Mouse (Mus musculus) midbrain, embryonic 11.5 days (tissue): Measurements from ENCODE around the gene Pxdn. TPM values are rescaled to one million over a fixed set of nuclear protein-coding genes. Genes with fewer than 3 reads are reported as not detected.

Experiments
- ATAC-seq: fragments of 200-750 bp; cut with Nextera tagmentation; 2 replicates; pipeline ENCODE4 v1.8.0; 2017; ENCODE audit warnings: moderate TSS enrichment, moderate library complexity; ENCODE audit not compliant: low FRiP score
- DNase-seq: peaks from one replicate; pipeline ENCODE4 v3.0.0; 2015; ENCODE audit warnings: low spot score; ENCODE audit errors: missing footprints
- H3K27ac ChIP-seq: fragments of 300-500 bp; sonication (generic); 2 replicates; pipeline ENCODE4 v1.5.1; 2014; ENCODE audit warnings: low read depth, low read length
- H3K27me3 ChIP-seq: fragments of 300-500 bp; sonication (generic); 2 replicates; pipeline ENCODE4 v1.6.1; 2014; ENCODE audit warnings: mild to moderate bottlenecking, low read length, moderate library complexity, mixed read lengths; ENCODE audit not compliant: control insufficient read depth, insufficient read depth
- H3K36me3 ChIP-seq: fragments of 300-500 bp; sonication (generic); 2 replicates; pipeline ENCODE4 v1.6.1; 2014; ENCODE audit warnings: mild to moderate bottlenecking, low read length, moderate library complexity, mixed read lengths; ENCODE audit not compliant: control insufficient read depth, insufficient read depth
- H3K4me1 ChIP-seq: fragments of 300-500 bp; sonication (generic); 2 replicates; pipeline ENCODE4 v1.6.1; 2014; ENCODE audit warnings: low read length; ENCODE audit not compliant: control insufficient read depth, insufficient read depth
- H3K4me2 ChIP-seq: fragments of 300-500 bp; sonication (generic); 2 replicates; pipeline ENCODE4 v1.6.1; 2014; ENCODE audit warnings: mild to moderate bottlenecking, moderate library complexity
- H3K4me3 ChIP-seq: fragments of 300-500 bp; sonication (generic); 2 replicates; pipeline ENCODE4 v1.5.1; 2014; ENCODE audit warnings: low read depth, low read length
- H3K9ac ChIP-seq: fragments of 300-500 bp; sonication (generic); 2 replicates; pipeline ENCODE4 v1.6.1; 2014; ENCODE audit warnings: low read length
- H3K9me3 ChIP-seq: fragments of 300-500 bp; sonication (generic); 2 replicates; pipeline ENCODE4 v1.6.1; 2016; ENCODE audit warnings: low read length; ENCODE audit not compliant: control insufficient read depth
- WGBS: fragments of 180-500 bp; shearing (Covaris S2); extraction: QIAGEN DNeasy Blood & Tissue Kit; methylation state at CpG from one replicate; pipeline ENCODE4 v1.1.7; 2014; 5-methylcytosine and 5-hydroxymethylcytosine counted together
- polyA plus RNA-seq: library from polyadenylated mRNA; unstranded; fragments of >200 nt; fragmentation: Nextera tagmentation; extraction: Ambion mirVana; gene quantifications from 2 replicates; pipeline ENCODE4 v1.2.1, GENCODE M21; 2014

The Pxdn gene
- polyA plus RNA-seq, 1 experiment from 2014 or later, result 69.4 TPM

DNA sequence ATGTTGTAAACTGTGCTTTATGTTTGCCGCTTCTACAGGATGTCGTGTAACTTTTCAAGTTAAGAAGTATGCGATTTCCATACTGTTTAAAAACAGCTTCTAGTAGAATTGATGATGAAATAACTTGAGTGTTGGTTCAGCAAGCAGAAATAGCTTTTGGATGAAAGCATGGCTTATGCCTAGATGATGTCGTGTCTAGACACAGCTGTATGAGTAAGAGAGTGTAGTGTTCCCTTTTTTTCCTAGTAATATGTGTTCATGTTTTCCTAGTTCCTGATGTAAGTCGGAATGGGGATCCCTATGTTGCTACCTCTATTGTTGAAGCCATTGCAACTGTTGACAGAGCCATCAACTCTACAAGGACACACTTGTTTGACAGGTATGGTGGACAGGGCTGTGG is 61.5 kb downstream of the Pxdn start:
- H3K27me3 ChIP-seq, result no peaks in the 10 kb centered on the region
- no peak overlapping the region for H3K4me2 ChIP-seq
- no peak overlapping the region for H3K9ac ChIP-seq
- H3K4me1 ChIP-seq, result no peaks in the 10 kb centered on the region
- 92% methylated on average over 5 of the region's 5 CpGs for WGBS
- no peak overlapping the region for H3K4me3 ChIP-seq
- ATAC-seq, result no peak
- H3K27ac ChIP-seq, result no peak overlapping the region
- H3K36me3 ChIP-seq, result peaks cover 52% of the 10 kb centered on the region
- H3K9me3 ChIP-seq, result no peaks in the 10 kb centered on the region
- no peak for DNase-seq

DNA sequence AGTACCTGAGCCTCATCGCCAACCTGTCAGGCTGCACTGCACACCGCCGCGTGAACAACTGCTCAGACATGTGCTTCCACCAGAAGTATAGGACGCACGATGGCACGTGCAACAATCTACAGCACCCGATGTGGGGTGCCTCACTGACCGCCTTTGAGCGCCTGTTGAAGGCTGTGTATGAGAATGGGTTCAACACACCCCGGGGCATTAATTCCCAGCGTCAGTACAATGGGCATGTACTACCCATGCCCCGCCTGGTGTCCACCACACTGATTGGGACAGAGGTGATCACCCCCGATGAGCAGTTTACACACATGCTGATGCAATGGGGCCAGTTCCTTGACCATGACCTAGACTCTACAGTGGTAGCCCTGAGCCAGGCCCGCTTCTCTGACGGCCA is 64.5 kb downstream of the Pxdn start:
- Histone ChIP-seq H3K9me3 (no peaks in the 10 kb centered on the region), H3K4me2 (no peak overlapping the region), H3K27ac (no peak overlapping the region), H3K9ac (no peak overlapping the region), H3K4me1 (no peaks in the 10 kb centered on the region), H3K27me3 (no peaks in the 10 kb centered on the region), H3K36me3 (peaks cover 54% of the 10 kb centered on the region), H3K4me3 (no peak overlapping the region)
- ATAC-seq, result no peak
- no peak for DNase-seq
- 96% methylated on average over 16 of the region's 16 CpGs for WGBS

DNA sequence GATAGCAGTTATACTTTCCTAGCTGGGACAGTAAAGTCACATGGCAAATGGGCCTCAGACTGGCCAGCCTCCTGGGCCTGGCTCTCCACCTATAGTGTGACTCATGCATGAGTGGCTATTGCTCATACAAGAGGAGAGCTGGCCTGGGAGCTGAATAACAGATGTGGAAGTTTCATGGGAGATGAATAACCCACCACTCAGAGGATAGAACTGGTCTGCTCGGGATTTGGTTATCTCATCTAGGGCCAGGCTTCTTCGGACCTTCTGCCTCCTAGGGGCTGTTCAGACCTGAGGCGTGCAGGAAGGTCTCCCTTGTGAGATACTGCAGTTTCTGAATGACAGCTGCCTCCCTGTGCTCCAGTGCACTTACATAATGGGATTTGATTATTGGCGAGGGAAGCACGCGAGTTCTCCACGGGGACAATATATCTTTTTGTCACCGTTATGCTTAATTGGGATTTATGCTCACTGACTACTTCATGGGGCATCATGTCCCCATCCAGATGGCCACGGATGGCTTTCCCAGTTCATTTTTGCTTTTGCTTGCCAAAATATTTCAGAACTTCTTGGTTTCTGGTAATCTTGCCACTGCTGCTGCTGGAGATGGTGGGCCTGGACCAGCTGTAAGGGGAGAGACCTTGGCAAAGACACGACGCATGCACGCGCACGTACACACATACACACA is 66.4 kb downstream of the Pxdn start:
- H3K4me1 ChIP-seq, result no peaks in the 10 kb centered on the region
- no peak overlapping the region for H3K4me2 ChIP-seq
- peaks cover 52% of the 10 kb centered on the region for H3K36me3 ChIP-seq
- no peak overlapping the region for H3K4me3 ChIP-seq
- no peaks in the 10 kb centered on the region for H3K9me3 ChIP-seq
- no peaks in the 10 kb centered on the region for H3K27me3 ChIP-seq
- no peak for DNase-seq
- ATAC-seq, result peak; percentile 44; the same call in 1 of the 2 replicates
- 77% methylated on average over 14 of the region's 14 CpGs for whole genome bisulfite sequencing
- no peak overlapping the region for H3K9ac ChIP-seq
- H3K27ac ChIP-seq, result no peak overlapping the region

DNA sequence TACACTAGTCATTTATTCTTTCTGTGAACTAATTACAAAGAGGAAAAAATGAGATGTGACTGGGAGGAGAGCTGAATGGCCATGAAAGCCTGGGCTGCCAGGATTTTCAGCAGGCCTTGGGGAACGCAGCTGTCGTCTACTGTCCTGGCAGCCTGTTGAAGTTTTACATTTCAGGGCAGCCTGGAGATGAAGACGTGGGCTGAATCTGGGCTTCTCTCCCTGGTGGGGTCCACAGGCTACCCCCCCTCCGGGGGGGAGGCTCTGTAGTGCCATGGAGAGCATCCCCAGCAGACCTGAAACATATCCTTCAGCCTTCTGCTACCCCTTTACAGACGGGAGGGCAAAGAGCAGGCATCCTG is 66.9 kb downstream of the Pxdn start:
- H3K4me2 ChIP-seq, result no peak overlapping the region
- no peak overlapping the region for H3K9ac ChIP-seq
- no peak overlapping the region for H3K27ac ChIP-seq
- H3K36me3 ChIP-seq, result peaks cover 52% of the 10 kb centered on the region
- DNase-seq (no peak), ATAC-seq (no peak)
- H3K4me3 ChIP-seq, result no peak overlapping the region
- H3K4me1 ChIP-seq, result no peaks in the 10 kb centered on the region
- WGBS, result 80% methylated on average over 5 of the region's 5 CpGs
- no peaks in the 10 kb centered on the region for H3K27me3 ChIP-seq
- H3K9me3 ChIP-seq, result no peaks in the 10 kb centered on the region

DNA sequence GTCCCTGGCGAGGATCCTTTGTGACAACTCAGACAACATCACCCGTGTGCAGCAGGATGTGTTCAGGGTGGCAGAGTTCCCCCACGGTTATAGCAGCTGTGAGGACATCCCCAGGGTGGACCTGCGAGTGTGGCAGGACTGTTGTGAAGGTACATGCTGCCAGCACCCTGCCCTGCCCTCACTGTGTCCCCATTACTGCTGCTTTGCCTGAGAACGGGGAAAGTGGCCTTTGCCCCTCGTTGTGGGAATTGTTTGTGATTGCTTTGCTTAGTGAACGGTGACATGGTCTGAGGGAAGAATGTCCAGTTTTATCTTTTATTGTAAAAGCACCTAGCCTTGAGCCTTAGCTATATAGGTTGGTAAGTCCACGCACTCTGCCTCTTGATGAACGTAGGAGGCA is 69.2 kb downstream of the Pxdn start:
- Histone ChIP-seq H3K9ac (no peak overlapping the region), H3K9me3 (no peaks in the 10 kb centered on the region), H3K27me3 (no peaks in the 10 kb centered on the region), H3K4me1 (no peaks in the 10 kb centered on the region), H3K36me3 (peaks cover 36% of the 10 kb centered on the region), H3K4me3 (no peak overlapping the region), H3K4me2 (no peak overlapping the region), H3K27ac (no peak overlapping the region)
- DNase-seq, result no peak
- 81% methylated on average over 9 of the region's 9 CpGs for WGBS
- no peak for ATAC-seq

DNA sequence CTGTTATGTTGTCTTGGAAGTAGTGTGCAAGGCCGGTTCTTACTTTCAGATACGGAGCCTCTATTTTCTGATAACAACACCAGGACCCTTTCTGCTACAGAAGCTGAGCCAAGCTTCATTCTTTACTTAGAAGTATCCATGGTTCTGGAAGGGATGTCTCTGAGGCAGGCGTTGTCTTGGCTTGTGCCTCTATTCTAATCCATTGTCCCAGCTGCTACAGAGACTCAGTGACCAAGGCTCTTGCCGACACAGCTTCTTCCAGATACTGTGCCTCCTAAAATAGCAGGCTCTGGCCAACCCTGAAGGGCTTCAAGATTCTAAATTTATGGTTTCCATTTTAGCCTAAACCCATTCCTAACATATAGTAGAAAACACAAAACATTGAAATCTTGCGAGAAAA is 71.3 kb downstream of the Pxdn start:
- H3K36me3 ChIP-seq, result peaks cover 30% of the 10 kb centered on the region
- WGBS, result 86% methylated on average over 5 of the region's 5 CpGs

DNA sequence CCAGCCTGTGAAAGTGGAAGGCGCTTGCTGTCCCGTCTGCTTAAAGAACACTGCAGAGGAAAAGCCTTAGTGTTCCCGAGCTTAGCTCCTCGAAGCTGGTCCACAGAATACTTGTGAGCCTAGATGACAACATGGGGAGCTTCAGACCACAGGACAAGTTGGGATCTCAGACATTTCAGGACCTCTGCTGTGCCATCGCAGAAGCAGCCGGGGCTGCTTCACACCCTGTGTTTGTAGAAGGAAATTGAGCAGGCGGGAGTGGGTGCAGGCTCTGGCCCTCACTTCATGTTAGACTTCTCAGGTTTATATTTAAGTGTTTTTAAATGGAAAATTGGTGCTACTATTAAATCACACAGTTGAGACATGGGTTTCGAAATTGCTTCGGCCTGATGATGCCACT is 78.1 kb downstream of the Pxdn start:
- Histone ChIP-seq H3K27ac (no peak overlapping the region), H3K9me3 (no peaks in the 10 kb centered on the region), H3K4me3 (no peak overlapping the region), H3K4me1 (no peaks in the 10 kb centered on the region; the same call in 1 of the 2 replicates), H3K27me3 (no peaks in the 10 kb centered on the region), H3K36me3 (peaks cover 23% of the 10 kb centered on the region), H3K4me2 (no peak overlapping the region), H3K9ac (no peak overlapping the region)
- ATAC-seq (no peak), DNase-seq (no peak)
- WGBS, result 93% methylated on average over 9 of the region's 9 CpGs

More for the DNA sequence above, 71.3 kb downstream of the Pxdn start:
- no peaks in the 10 kb centered on the region for H3K9me3 ChIP-seq
- no peaks in the 10 kb centered on the region for H3K4me1 ChIP-seq
- H3K9ac ChIP-seq, result no peak overlapping the region
- no peak for ATAC-seq
- no peak overlapping the region for H3K4me2 ChIP-seq
- H3K4me3 ChIP-seq, result no peak overlapping the region
- DNase-seq, result no peak
- H3K27ac ChIP-seq, result no peak overlapping the region
- H3K27me3 ChIP-seq, result no peaks in the 10 kb centered on the region

DNA sequence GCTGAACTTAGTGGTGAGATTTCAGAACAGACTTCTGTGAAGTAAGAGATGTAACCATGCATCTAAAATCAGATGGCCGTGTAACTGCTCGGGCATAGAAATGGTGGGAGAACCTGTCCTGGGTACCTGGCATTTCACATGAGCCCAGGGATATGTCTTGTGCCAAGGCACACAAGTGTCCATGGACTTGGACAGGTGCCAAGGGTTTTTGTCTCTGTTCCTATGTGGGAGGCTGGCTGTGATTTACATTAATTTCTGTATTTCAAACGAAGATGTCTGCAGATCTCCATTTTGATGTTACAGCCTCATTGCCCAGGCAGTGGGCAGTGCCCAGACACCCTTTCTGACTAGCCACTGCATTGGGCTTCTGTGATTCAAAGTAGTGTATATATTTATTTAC is 79.7 kb downstream of the Pxdn start:
- Histone ChIP-seq H3K4me2 (no peak overlapping the region), H3K36me3 (peaks cover 19% of the 10 kb centered on the region), H3K27me3 (no peaks in the 10 kb centered on the region), H3K27ac (no peak overlapping the region), H3K4me1 (no peaks in the 10 kb centered on the region; the same call in 1 of the 2 replicates), H3K9me3 (no peaks in the 10 kb centered on the region), H3K4me3 (no peak overlapping the region), H3K9ac (no peak overlapping the region)
- ATAC-seq (no peak), DNase-seq (no peak)
- 95% methylated on average over 3 of the region's 3 CpGs for whole genome bisulfite sequencing

DNA sequence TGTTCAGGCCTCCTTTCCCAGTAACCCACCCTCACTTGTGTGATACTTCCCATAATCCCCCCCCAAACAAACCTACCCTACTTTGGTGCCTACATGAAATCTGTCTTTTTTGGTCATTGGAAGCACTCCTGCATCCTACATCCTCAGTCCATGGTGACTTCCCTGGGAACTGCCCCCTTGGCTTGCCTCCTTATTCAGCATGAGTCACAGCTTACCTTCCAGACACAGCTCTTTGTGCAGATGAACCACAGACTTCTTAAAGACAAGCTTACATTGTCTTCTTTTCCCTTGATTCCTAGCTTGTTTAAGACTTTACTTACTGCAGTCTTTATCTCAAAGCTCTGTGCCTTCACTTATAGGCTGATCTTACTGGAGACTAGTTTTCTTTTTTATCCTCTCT is 83.0 kb downstream of the Pxdn start:
- H3K9ac ChIP-seq, result no peak overlapping the region
- H3K27ac ChIP-seq, result no peak overlapping the region
- no peak overlapping the region for H3K4me3 ChIP-seq
- H3K4me2 ChIP-seq, result no peak overlapping the region
- ATAC-seq (no peak), DNase-seq (no peak)
- H3K27me3 ChIP-seq, result no peaks in the 10 kb centered on the region
- peaks cover 9% of the 10 kb centered on the region; the same call in 1 of the 2 replicates for H3K36me3 ChIP-seq
- H3K9me3 ChIP-seq, result no peaks in the 10 kb centered on the region
- peaks cover 2% of the 10 kb centered on the region; the same call in 1 of the 2 replicates for H3K4me1 ChIP-seq
